Mouse (Mus musculus) C2C12 (cell line): ENCODE results near the gene Slc38a4. TPM values are rescaled to one million over a fixed set of nuclear protein-coding genes. Genes with fewer than 3 reads are reported as not detected.

Experiments
- H3K27me3 ChIP-seq: one replicate; pipeline ENCODE4 v1.6.1; 2011; ENCODE audit not compliant: control insufficient read depth, insufficient read depth, insufficient read length
- H3K36me3 ChIP-seq: one replicate; pipeline ENCODE4 v1.6.1; 2011; ENCODE audit not compliant: control insufficient read depth, insufficient read depth
- H3K4me3 ChIP-seq: one replicate; pipeline ENCODE4 v1.5.1; 2011; ENCODE audit warnings: mild to moderate bottlenecking, control low read depth; ENCODE audit not compliant: poor library complexity, insufficient read depth, severe bottlenecking
- H3K79me2 ChIP-seq: one replicate; pipeline ENCODE4 v1.6.1; 2011; ENCODE audit not compliant: control insufficient read depth, insufficient read depth
- H3K79me3 ChIP-seq: one replicate; pipeline ENCODE4 v1.6.1; 2011; ENCODE audit warnings: low read depth, control low read depth
- H3ac ChIP-seq: one replicate; pipeline ENCODE3; 2011; ENCODE audit warnings: low read depth; ENCODE audit not compliant: control insufficient read depth, insufficient read length
- CEBPB ChIP-seq: IDR thresholded peaks from one replicate; pipeline ENCODE4 v1.6.1; 2011; ENCODE audit warnings: low read depth, mild to moderate bottlenecking, control low read depth, moderate library complexity
- CTCF ChIP-seq: IDR thresholded peaks from one replicate; pipeline ENCODE4 v1.5.1; 2011; ENCODE audit not compliant: control insufficient read depth, insufficient read depth, insufficient read length
- FOSL1 ChIP-seq: IDR thresholded peaks from one replicate; pipeline ENCODE4 v1.8.0; 2011; ENCODE audit warnings: mild to moderate bottlenecking, low read length; ENCODE audit not compliant: poor library complexity, insufficient read depth, severe bottlenecking
- MAX ChIP-seq: IDR thresholded peaks from one replicate; pipeline ENCODE4 v1.6.1; 2011; ENCODE audit warnings: mild to moderate bottlenecking, control low read depth
- MYOD1 ChIP-seq: IDR thresholded peaks from one replicate; pipeline ENCODE4 v1.6.1; 2011; ENCODE audit warnings: low read depth; ENCODE audit not compliant: control insufficient read depth, insufficient read length
- MYOG ChIP-seq: IDR thresholded peaks from one replicate; pipeline ENCODE4 v1.6.1; 2011; ENCODE audit not compliant: control insufficient read depth, insufficient read length; ENCODE audit errors: extremely low read depth
- USF1 ChIP-seq: IDR thresholded peaks from one replicate; pipeline ENCODE4 v1.6.1; 2011; ENCODE audit warnings: low read depth, mild to moderate bottlenecking, control low read depth, moderate library complexity
- polyA plus RNA-seq: library from polyadenylated mRNA; unstranded; fragments of >200 nt; fragmentation: generic; extraction: Trizol; gene quantifications from one replicate; pipeline ENCODE4 v1.2.1, GENCODE M21; 2012; ENCODE audit warnings: missing spikeins

Slc38a4 gene
- polyA plus RNA-seq, 1 experiment, result 0.09 TPM

DNA sequence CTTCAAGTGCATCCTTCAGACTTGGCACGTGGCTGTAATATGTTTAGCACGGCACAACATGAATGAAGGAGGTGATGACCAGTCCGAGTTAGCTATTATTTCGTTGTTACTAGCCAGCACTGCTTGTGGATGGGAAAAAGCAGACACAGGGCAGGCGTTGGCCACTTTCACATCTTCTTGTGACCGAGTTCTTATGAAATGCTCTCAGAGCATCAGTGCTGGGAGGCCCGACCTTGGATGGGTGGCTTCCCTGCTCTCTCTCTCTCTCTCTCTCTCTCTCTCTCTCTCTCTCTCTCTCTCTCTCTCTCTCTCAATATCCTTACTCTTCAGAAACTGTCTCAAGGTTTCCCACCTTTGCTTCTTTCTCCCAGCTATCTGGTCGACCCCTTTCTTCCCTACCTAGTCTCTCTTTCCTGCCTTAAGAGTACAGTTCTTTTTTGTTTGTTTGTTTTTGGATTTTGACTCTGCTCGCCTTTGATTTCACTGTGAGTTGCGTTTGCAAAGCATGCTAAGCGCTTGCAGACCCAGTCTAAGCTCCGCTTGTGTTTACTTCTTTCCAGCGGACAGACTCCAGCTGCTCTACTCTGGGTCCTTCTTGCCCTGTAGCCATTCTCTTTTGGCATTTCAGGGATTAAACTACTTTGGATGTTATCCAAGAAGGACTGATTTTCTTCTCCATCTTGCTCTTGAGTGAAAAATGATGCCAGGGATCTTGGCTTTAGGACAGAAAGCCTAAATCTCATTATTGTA, 72.0 kb downstream of the Slc38a4 start:
- no peak overlapping the region for H3ac ChIP-seq
- TF ChIP-seq FOSL1 (no peak), MYOG (no peak), MAX (no peak), USF1 (no peak)
- no peaks in the 10 kb centered on the region for H3K79me2 ChIP-seq
- H3K4me3 ChIP-seq, result no peak overlapping the region
- no peaks in the 10 kb centered on the region for H3K36me3 ChIP-seq
- no peaks in the 10 kb centered on the region for H3K79me3 ChIP-seq
- no peaks in the 10 kb centered on the region for H3K27me3 ChIP-seq

DNA sequence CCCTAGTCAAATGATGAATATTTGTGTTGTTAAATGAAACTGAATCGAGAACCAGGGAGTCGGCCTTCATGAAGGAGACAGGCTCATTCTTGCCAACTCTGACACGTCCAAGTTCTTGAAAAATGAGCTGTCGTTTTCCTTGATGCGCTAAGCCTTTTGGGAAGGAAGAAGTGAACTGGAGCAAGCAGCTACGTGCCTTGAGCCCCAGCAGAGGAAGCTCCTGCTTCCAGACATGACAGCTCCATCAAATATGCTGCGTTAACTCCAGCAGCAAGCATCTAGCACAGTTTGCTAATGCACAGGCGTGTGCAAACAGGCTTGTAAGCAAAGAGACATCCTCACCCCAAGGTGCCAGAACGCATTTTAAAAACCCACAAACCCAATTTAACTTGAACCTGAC, 80.6 kb downstream of the Slc38a4 start:
- no peaks in the 10 kb centered on the region for H3K79me2 ChIP-seq
- H3K36me3 ChIP-seq, result no peaks in the 10 kb centered on the region
- no peaks in the 10 kb centered on the region for H3K79me3 ChIP-seq
- H3ac ChIP-seq, result no peak overlapping the region
- H3K4me3 ChIP-seq, result no peak overlapping the region
- TF ChIP-seq MYOG, result no peak
- no peak for TF ChIP-seq USF1
- TF ChIP-seq FOSL1, result no peak
- no peak for TF ChIP-seq MYOD1
- no peak for TF ChIP-seq CTCF
- no peak for TF ChIP-seq CEBPB
- no peak for TF ChIP-seq MAX
- H3K27me3 ChIP-seq, result no peaks in the 10 kb centered on the region

DNA sequence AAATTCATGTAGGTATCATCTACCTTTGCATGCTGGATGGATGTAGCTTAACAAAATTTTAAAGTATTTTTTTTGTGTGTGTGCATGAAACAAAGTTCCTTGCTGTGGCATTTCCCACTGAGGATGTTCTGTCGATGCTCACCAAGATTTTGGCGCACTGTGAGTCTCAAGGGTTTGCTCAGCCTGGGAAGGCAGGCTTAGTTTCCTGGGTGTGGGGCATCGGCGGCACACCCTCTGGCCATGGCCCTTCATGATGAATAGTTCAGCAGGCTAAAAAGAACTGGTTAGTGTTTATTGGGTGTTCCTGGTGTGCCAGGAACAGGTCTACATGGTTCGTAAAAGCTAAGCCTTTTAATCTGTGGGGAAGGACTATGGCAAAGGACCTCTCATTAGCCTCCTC, 81.6 kb downstream of the Slc38a4 start:
- Histone ChIP-seq H3K36me3 (no peaks in the 10 kb centered on the region), H3K79me3 (no peaks in the 10 kb centered on the region), H3K27me3 (no peaks in the 10 kb centered on the region), H3ac (no peak overlapping the region), H3K79me2 (no peaks in the 10 kb centered on the region), H3K4me3 (no peak overlapping the region)
- TF ChIP-seq CTCF, result no peak
- TF ChIP-seq CEBPB, result no peak
- no peak for TF ChIP-seq MAX
- TF ChIP-seq USF1, result no peak
- no peak for TF ChIP-seq MYOD1
- TF ChIP-seq FOSL1, result no peak
- TF ChIP-seq MYOG, result no peak

DNA sequence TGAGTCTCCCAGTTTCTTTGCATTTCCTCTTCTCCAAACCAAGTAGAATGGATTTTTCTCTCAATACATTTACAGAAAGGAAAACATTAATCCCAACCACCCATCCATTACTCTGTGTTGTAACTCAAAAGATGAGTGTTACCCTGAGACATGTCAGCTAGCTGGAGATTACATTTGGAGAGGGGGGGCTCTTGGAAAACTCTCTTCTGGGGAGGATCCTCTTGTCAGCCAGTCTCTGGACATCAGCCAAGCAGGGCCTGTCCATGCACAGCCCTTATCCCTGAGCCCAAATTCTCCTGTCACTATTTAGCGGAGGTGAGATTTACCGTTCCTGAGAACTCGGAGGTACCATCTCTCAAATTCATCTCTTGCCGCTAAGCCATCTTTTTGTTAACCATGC, 82.4 kb downstream of the Slc38a4 start:
- Histone ChIP-seq H3K36me3 (no peaks in the 10 kb centered on the region), H3K27me3 (no peaks in the 10 kb centered on the region), H3K4me3 (no peak overlapping the region), H3K79me3 (no peaks in the 10 kb centered on the region), H3ac (no peak overlapping the region), H3K79me2 (no peaks in the 10 kb centered on the region)
- TF ChIP-seq CTCF, result no peak
- TF ChIP-seq MYOG, result no peak
- no peak for TF ChIP-seq MAX
- TF ChIP-seq MYOD1, result no peak
- no peak for TF ChIP-seq FOSL1
- TF ChIP-seq CEBPB, result no peak
- TF ChIP-seq USF1, result no peak

- Histone ChIP-seq H3K36me3 (no peaks in the 10 kb centered on the region), H3K4me3 (no peak overlapping the region), H3K27me3 (no peaks in the 10 kb centered on the region), H3K79me3 (no peaks in the 10 kb centered on the region), H3ac (no peak overlapping the region), H3K79me2 (no peaks in the 10 kb centered on the region)
- TF ChIP-seq MYOG (no peak), MAX (no peak), USF1 (no peak), FOSL1 (no peak), CEBPB (no peak), MYOD1 (no peak), CTCF (no peak)
Observed at GRCm38 (mm10) chr15:96972706-96973274, 83.0 kb downstream of the Slc38a4 start.

DNA sequence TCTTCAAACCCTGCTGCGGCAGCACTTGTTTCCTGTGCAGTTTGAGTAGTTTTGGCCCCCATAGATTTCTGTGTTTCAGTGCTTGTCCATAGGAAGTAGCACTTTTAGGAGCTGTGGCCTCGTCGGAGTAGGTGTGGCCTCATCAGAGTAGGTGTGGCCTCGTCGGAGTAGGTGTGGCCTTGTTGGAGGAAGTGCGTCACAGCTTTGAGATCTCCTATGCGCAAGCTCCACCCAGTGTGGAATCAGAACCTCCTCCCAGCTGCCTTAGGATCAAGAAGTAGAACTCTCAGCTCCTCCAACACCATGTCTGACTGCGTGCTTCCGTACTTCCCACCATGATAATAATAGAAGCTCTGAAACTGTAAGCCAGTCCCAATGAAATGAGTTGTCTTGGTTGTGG, 83.8 kb downstream of the Slc38a4 start:
- Histone ChIP-seq H3K36me3 (no peaks in the 10 kb centered on the region), H3K4me3 (no peak overlapping the region), H3ac (no peak overlapping the region), H3K79me3 (no peaks in the 10 kb centered on the region), H3K79me2 (no peaks in the 10 kb centered on the region), H3K27me3 (no peaks in the 10 kb centered on the region)
- TF ChIP-seq CEBPB (no peak), MYOG (no peak), MYOD1 (no peak), CTCF (no peak), FOSL1 (no peak), USF1 (no peak), MAX (no peak)
